Mouse (Mus musculus): ENCODE results near the gene Odf2.

DNA sequence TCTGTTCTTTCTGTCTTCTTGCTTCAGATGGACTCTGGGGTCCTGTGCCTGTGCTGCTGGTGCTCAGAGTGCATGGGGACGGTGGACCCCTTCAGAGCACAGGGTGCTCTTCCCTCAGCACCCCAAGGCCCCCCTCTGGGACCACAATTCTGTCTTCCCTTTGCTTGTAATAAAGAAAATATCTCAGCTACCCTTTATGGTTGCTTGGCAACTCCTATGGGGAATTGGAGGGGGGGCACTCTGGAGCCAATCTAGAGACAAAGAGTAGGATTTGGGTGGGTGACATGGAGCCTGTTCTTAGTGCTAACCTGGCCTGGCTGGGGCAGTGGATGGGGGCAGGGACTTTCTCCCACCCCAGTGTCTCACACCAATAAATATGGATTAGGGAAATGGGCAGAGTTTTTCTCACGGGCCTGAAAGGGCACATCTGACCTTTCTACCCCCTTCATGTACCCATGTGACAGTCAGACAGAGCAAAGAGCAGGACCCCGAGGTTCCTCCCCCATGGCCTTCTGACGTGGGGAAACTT, 36.0 kb upstream of the Odf2 start:
- TF ChIP-seq CTCF (IDR thresholded peaks at IDR 0.05; ENCODE audit: low read depth, low read length) (no peak), EP300 (IDR thresholded peaks at IDR 0.05; ENCODE audit: insufficient read depth, low read depth, low read length) (no peak)

Measured in ES-Bruce4 (cell line).